Mouse (Mus musculus) olfactory bulb, adult 2 months (tissue): Measurements from ENCODE around the gene Rasl11b. TPM values are rescaled to one million over a fixed set of nuclear protein-coding genes. Genes with fewer than 3 reads are reported as not detected.

Experiments
- H3K27ac ChIP-seq: fragments of 200-500 bp; 2 replicates; pipeline ENCODE4 v1.5.1; 2012; ENCODE audit warnings: low read depth, low read length; ENCODE audit not compliant: insufficient read depth
- H3K4me1 ChIP-seq: fragments of 200-500 bp; 2 replicates; pipeline ENCODE4 v1.6.1; 2012; ENCODE audit warnings: low read length; ENCODE audit not compliant: control insufficient read depth, insufficient read depth
- H3K4me3 ChIP-seq: fragments of 200-500 bp; 2 replicates; pipeline ENCODE4 v1.5.1; 2012; ENCODE audit warnings: mild to moderate bottlenecking, low read depth, low read length, moderate library complexity; ENCODE audit not compliant: insufficient read depth
- CTCF ChIP-seq: fragments of 200-500 bp; IDR thresholded peaks from 2 replicates; pipeline ENCODE4 v1.5.1; 2012; ENCODE audit warnings: low read depth, mild to moderate bottlenecking, low read length, moderate library complexity; ENCODE audit not compliant: insufficient read depth
- POLR2A ChIP-seq: fragments of 200-500 bp; IDR thresholded peaks from 2 replicates; pipeline ENCODE4 v1.6.1; 2012; ENCODE audit warnings: mild to moderate bottlenecking, low read depth, low read length, moderate library complexity; ENCODE audit not compliant: insufficient read depth
- WGBS: fragments of 180-500 bp; shearing (Covaris S2); methylation state at CpG from one replicate; pipeline ENCODE4 v1.1.7; 2018; 5-methylcytosine and 5-hydroxymethylcytosine counted together
- polyA plus RNA-seq: library from polyadenylated mRNA; stranded (reverse); fragments of >200 nt; gene quantifications from 2 replicates; pipeline ENCODE4 v1.2.4, GENCODE M21; 2012; ENCODE audit warnings: low replicate concordance; ENCODE audit not compliant: missing spikeins, insufficient read depth, insufficient read length

Rasl11b gene
- polyA plus RNA-seq, 1 experiment = not detected

GRCm38 (mm10) chr5:74161297-74161926 is 33.7 kb upstream of the Rasl11b start:
- Histone ChIP-seq H3K4me1 (peaks cover 5% of the 10 kb centered on the region), H3K27ac (no peak overlapping the region), H3K4me3 (no peak overlapping the region)
- WGBS = 46% methylated on average over 15 of the region's 15 CpGs
- TF ChIP-seq POLR2A = no peak
- no peak for TF ChIP-seq CTCF

DNA sequence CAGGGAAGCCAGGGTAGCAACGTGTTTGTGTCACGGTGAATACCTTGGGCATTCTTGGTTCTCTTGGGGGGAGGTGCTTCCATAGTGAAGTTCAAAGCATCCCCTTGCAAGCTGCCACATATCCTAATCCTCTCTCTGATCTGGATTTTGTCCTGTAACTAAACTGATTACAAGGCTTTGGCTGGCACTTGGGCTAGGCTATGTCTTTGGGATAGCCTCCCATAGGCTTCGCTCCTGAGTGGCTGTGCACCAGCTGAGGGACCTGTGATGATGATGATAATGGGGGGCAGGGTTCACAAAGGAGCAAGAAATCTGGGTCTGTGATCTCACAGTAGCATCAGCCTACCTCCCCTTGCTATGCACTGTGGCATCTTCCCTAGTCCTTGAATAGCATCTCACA is 33.1 kb upstream of the Rasl11b start:
- no peak for TF ChIP-seq POLR2A
- no peak overlapping the region for H3K4me3 ChIP-seq
- peaks cover 5% of the 10 kb centered on the region for H3K4me1 ChIP-seq
- WGBS = 68% methylated on average over 3 of the region's 3 CpGs
- H3K27ac ChIP-seq = no peak overlapping the region

GRCm38 (mm10) chr5:74163141-74163540 is 31.9 kb upstream of the Rasl11b start:
- Histone ChIP-seq H3K27ac (no peak overlapping the region), H3K4me3 (no peak overlapping the region), H3K4me1 (peaks cover 5% of the 10 kb centered on the region)
- TF ChIP-seq POLR2A = no peak
- no peak for TF ChIP-seq CTCF
- WGBS = 75% methylated on average over 6 of the region's 6 CpGs

DNA sequence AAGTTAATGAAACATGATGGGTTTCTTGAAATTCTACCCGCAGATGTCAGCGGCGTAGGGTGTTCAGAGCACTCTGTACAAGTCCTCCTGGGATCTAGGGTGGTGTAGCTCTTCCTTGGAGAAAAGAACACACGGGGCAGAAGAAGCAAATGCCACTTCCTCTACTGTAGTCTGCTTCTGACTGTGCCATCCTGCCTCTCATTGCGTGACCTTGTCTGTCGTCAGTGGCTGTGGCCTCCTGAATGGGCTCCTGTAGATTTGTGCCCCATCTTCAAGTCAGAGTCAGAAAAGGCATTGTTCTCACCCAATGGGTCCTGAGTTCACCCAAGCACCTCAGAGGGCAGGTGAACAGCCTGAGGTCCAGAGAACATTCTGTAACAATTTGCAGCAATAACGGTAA is 30.5 kb upstream of the Rasl11b start:
- Histone ChIP-seq H3K4me1 (peaks cover 5% of the 10 kb centered on the region), H3K4me3 (no peak overlapping the region), H3K27ac (no peak overlapping the region)
- TF ChIP-seq POLR2A (no peak), CTCF (no peak)
- WGBS = 94% methylated on average over 7 of the region's 7 CpGs

DNA sequence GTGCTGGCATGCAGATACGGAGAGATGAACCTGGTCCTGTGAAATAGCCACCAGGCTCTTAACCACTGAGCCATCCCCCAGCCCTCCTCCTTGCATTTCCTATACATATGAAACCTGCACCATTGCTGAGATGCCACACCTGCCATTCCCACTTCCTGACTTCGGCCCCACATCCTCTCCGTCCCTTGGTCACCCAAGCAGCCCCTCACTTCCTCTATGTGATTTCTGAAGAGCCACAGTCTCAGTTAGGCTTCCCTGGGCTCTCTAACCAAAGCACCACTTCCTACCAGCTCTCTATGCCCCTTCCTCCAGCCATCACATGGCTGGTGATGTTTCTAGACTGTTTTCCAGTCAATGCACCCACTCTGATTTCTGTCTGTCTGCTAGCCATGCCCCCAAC is 28.4 kb upstream of the Rasl11b start:
- Histone ChIP-seq H3K4me3 (no peak overlapping the region), H3K27ac (no peak overlapping the region), H3K4me1 (peaks cover 2% of the 10 kb centered on the region)
- WGBS = 88% methylated on average over 3 of the region's 3 CpGs
- TF ChIP-seq CTCF (no peak), POLR2A (no peak)

DNA sequence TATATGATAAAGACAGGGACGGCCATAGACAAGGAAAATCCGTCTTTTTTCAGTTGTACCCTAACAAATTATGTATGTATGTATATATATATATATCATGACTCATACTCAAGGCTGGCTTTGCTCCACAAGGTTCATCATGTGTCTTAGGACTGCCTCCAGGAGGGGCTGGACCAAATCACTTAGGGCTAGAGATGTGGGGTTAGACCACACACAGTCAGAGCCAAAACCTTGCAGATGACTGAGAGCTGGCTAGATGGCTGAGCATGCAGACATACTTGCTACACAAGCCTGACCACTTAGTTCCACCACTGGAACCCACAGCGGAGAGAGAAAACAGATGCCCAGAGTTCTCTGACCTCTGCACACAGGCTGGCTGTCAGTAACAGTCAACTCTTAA is 27.0 kb upstream of the Rasl11b start:
- 87% methylated on average over 3 of the region's 3 CpGs for WGBS
- TF ChIP-seq CTCF (no peak), POLR2A (no peak)
- H3K4me3 ChIP-seq = no peak overlapping the region
- no peaks in the 10 kb centered on the region for H3K4me1 ChIP-seq
- no peak overlapping the region for H3K27ac ChIP-seq

- TF ChIP-seq POLR2A (no peak), CTCF (no peak)
- no peak overlapping the region for H3K27ac ChIP-seq
- H3K4me1 ChIP-seq = peaks cover 10% of the 10 kb centered on the region; the same call in 1 of the 2 replicates
- no peak overlapping the region for H3K4me3 ChIP-seq
- WGBS = 81% methylated on average over 9 of the region's 9 CpGs
These were observed 23.3 kb upstream of the Rasl11b start for GRCm38 (mm10) chr5:74171768-74172167.

DNA sequence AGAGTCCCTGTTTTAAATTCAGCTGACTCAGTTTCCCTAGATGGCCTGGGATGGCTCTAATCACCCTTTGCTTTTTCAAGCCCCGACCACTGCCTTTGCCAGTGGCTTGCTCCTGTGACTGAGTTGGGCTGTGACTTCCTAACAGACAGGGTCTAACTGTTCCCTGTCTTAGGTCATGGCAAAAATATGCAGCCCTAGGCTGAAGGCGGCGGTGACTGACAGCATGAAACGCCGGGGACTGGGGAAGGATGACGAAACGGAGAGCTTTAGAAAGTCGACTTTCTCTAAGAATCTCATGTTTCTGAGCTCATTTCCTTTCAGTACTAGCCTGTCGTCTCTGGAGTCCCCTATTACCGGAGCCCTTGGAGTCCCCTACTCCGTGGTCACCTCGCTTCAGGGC is 22.9 kb upstream of the Rasl11b start:
- 76% methylated on average over 12 of the region's 12 CpGs for WGBS
- TF ChIP-seq CTCF (no peak), POLR2A (no peak)
- peaks cover 10% of the 10 kb centered on the region; the same call in 1 of the 2 replicates for H3K4me1 ChIP-seq
- no peak overlapping the region for H3K27ac ChIP-seq
- no peak overlapping the region for H3K4me3 ChIP-seq

GRCm38 (mm10) chr5:74173162-74173844 is 21.8 kb upstream of the Rasl11b start:
- 54% methylated on average over 18 of the region's 18 CpGs for WGBS
- no peak for TF ChIP-seq POLR2A
- Histone ChIP-seq H3K4me3 (no peak overlapping the region), H3K4me1 (peaks cover 10% of the 10 kb centered on the region; the same call in 1 of the 2 replicates), H3K27ac (no peak overlapping the region)
